Comparison of ENCODE assay signal across 22 mouse cellular contexts in the genomic region with DNA sequence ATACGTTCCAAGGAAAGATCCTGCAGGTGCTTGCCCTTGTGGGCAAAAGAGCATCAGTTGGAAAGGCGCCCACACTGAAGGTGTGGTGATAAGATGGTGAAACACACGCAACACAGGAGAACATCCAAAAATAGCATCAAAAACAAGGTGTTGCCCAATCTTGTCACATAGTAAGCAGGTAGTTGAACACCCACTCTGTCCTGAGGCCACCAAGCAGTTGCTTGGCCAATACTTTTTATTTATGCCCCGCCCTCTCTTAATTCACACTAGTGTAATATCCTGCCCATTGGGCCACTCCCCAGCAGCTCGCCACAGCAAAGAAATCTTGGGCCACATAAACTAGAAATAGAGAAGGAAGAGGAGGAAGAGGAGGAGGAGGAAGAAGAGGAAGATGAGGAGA. TPM values are rescaled to one million over a fixed set of nuclear protein-coding genes. Genes with fewer than 3 reads are reported as not detected.
"Had no signal": no experiment of that assay in that cellular context is flagged by ENCODE, and none has a peak within 500 bp of the region (broad histone marks: within the 10 kb centered on the region; RNA-seq: fewer than 3 reads in every experiment).

No protein-coding gene starts in this region.

- DNase-seq: lung, adult 18-20 months; lung, embryonic 14.5 days; lung, postnatal 10 days; lung, postnatal 4 days; midbrain, embryonic 14.5 days; retina, postnatal 1 day; right cerebral cortex, adult 18-20 months; right cerebral cortex, postnatal 25 days; right cerebral cortex, postnatal 4 days; spleen, adult 18-20 months; thymus, adult 2 months; thymus, postnatal 25 days; thymus, postnatal 4 days had no signal

- H3K9ac ChIP-seq: lung, embryonic 14.5 days; midbrain, embryonic 12.5 days; neural tube, embryonic 13.5 days; neural tube, embryonic 15.5 days; stomach, embryonic 15.5 days had no signal

- H3K9me3 ChIP-seq: midbrain, embryonic 10.5 days; midbrain, embryonic 12.5 days; neural tube, embryonic 13.5 days; neural tube, embryonic 15.5 days; stomach, embryonic 15.5 days had no signal

- H3K36me3 ChIP-seq: midbrain, embryonic 10.5 days; midbrain, embryonic 12.5 days; neural tube, embryonic 13.5 days; neural tube, embryonic 15.5 days; stomach, embryonic 15.5 days had no signal

- H3K4me2 ChIP-seq: lung, embryonic 14.5 days; midbrain, embryonic 12.5 days; neural tube, embryonic 13.5 days; neural tube, embryonic 15.5 days; stomach, embryonic 15.5 days had no signal

- H3K4me1 ChIP-seq: midbrain, embryonic 10.5 days; midbrain, embryonic 12.5 days; neural tube, embryonic 13.5 days; neural tube, embryonic 15.5 days; stomach, embryonic 15.5 days had no signal

- H3K27ac ChIP-seq: midbrain, embryonic 10.5 days; midbrain, embryonic 12.5 days; neural tube, embryonic 13.5 days; neural tube, embryonic 15.5 days; stomach, embryonic 15.5 days; stomach, postnatal 0 days had no signal

- ATAC-seq: midbrain, embryonic 16.5 days had no signal

- H3K4me3 ChIP-seq: midbrain, embryonic 10.5 days; midbrain, embryonic 12.5 days; myocyte; neural tube, embryonic 13.5 days; neural tube, embryonic 15.5 days; stomach, embryonic 15.5 days had no signal

- H3K27me3 ChIP-seq: midbrain, embryonic 12.5 days; neural tube, embryonic 13.5 days; neural tube, embryonic 15.5 days; stomach, embryonic 15.5 days had no signal

RNA-seq across cellular contexts. Expression of a gene that starts 22.6 kb away (rescaled TPM):
- total RNA-seq: megakaryocyte-erythroid progenitor cell, adult 5-6 weeks had no signal
